Mouse (Mus musculus) heart, adult 18-20 months (tissue): Measurements from ENCODE around the gene Fam131b. TPM values are rescaled to one million over a fixed set of nuclear protein-coding genes. Genes with fewer than 3 reads are reported as not detected.

Experiments
- DNase-seq, 2 experiments: peaks; one replicate each; pipeline ENCODE4 v3.0.0; 2021 to 2022; ENCODE audit warnings: mixed read lengths in 1 of 2
- long read RNA-seq, 2 experiments: library from polyadenylated mRNA; stranded (forward); transcript quantifications; one replicate each; pipeline ENCODE4 v2.0.0; 2021
- total RNA-seq, 2 experiments: library from RNA; stranded (reverse); gene quantifications; 2 replicates each; pipeline ENCODE4 v1.2.3; 2021

Fam131b gene
- under 1 TPM; 0.35 to 0.44 TPM for total RNA-seq
- long read RNA-seq, experiment 1 = 0 reads
- long read RNA-seq, experiment 2 = 0 reads

GRCm38 (mm10) chr6:42324482-42325267 lies at the start of gene Fam131b:
Fam131b (minus strand) TSS chr6:42324643.
- peak in 1 of 2 experiments; percentile 36 for DNase-seq

GRCm38 (mm10) chr6:42373669-42374430 lies 49.4 kb upstream of the Fam131b start:
- DNase-seq = no peak

- DNase-seq = peak; percentile 59 to 85
These were observed 48.5 kb upstream of the Fam131b start, which contains the start of gene Epha1 for GRCm38 (mm10) chr6:42372816-42373547. Epha1 (minus strand) TSS chr6:42373268.

GRCm38 (mm10) chr6:42372421-42372815 lies 48.0 kb upstream of the Fam131b start:
- DNase-seq = no peak

GRCm38 (mm10) chr6:42372001-42372400 lies 47.6 kb upstream of the Fam131b start:
- peak in 1 of 2 experiments; percentile 32 for DNase-seq

GRCm38 (mm10) chr6:42370630-42371363 lies 46.4 kb upstream of the Fam131b start:
- DNase-seq = peak; percentile 52 to 63

- DNase-seq = peak; percentile 46 to 68
These were observed 45.4 kb upstream of the Fam131b start for GRCm38 (mm10) chr6:42369870-42370269.

GRCm38 (mm10) chr6:42365215-42365614 lies 40.8 kb upstream of the Fam131b start:
- no peak for DNase-seq

- no peak for DNase-seq
These were observed 40.2 kb upstream of the Fam131b start for GRCm38 (mm10) chr6:42364607-42365006.

- DNase-seq = no peak
These were observed 39.6 kb upstream of the Fam131b start for GRCm38 (mm10) chr6:42364066-42364465.

GRCm38 (mm10) chr6:42362974-42363373 lies 38.5 kb upstream of the Fam131b start:
- DNase-seq = peak in 1 of 2 experiments; percentile 32

GRCm38 (mm10) chr6:42362497-42362896 lies 38.1 kb upstream of the Fam131b start:
- DNase-seq = no peak

- peak in 1 of 2 experiments; percentile 28 for DNase-seq
These were observed 37.6 kb upstream of the Fam131b start for GRCm38 (mm10) chr6:42362074-42362473.

GRCm38 (mm10) chr6:42361041-42361895 lies 36.8 kb upstream of the Fam131b start:
- no peak for DNase-seq

GRCm38 (mm10) chr6:42360231-42360840 lies 35.9 kb upstream of the Fam131b start:
- DNase-seq = no peak

GRCm38 (mm10) chr6:42359364-42360147 lies 35.1 kb upstream of the Fam131b start:
- peak; percentile 65 to 78 for DNase-seq

GRCm38 (mm10) chr6:42358901-42359300 lies 34.5 kb upstream of the Fam131b start:
- DNase-seq = no peak

GRCm38 (mm10) chr6:42357901-42358300 lies 33.5 kb upstream of the Fam131b start:
- no peak for DNase-seq

GRCm38 (mm10) chr6:42356913-42357312 lies 32.5 kb upstream of the Fam131b start:
- DNase-seq = no peak
